Mouse (Mus musculus): ENCODE data around the gene Col6a3.

Gene Col6a3

GRCm38 (mm10) chr1:90843836-90844235, at the start of gene Col6a3:
Col6a3 (minus strand) TSS chr1:90843971.
- no peak for DNase-seq (ENCODE audit: low read depth)

- DNase-seq (ENCODE audit: low read depth) = no peak
These were observed 42.1 kb upstream of the Col6a3 start for GRCm38 (mm10) chr1:90885771-90886460.

GRCm38 (mm10) chr1:90876486-90877270, 32.9 kb upstream of the Col6a3 start:
- no peak for DNase-seq (ENCODE audit: low read depth)

- no peak for DNase-seq (ENCODE audit: low read depth)
These were observed 32.2 kb upstream of the Col6a3 start for GRCm38 (mm10) chr1:90875961-90876360.

GRCm38 (mm10) chr1:90875371-90875770, 31.6 kb upstream of the Col6a3 start:
- DNase-seq (ENCODE audit: low read depth) = no peak

GRCm38 (mm10) chr1:90870581-90870980, 26.8 kb upstream of the Col6a3 start:
- DNase-seq (ENCODE audit: low read depth) = no peak

GRCm38 (mm10) chr1:90866734-90867133, 23.0 kb upstream of the Col6a3 start:
- DNase-seq (ENCODE audit: low read depth) = no peak

GRCm38 (mm10) chr1:90855880-90856279, 12.1 kb upstream of the Col6a3 start:
- DNase-seq (ENCODE audit: low read depth) = no peak

- DNase-seq (ENCODE audit: low read depth) = no peak
These were observed 6.1 kb upstream of the Col6a3 start for GRCm38 (mm10) chr1:90849836-90850235.

GRCm38 (mm10) chr1:90845206-90845605, 1.4 kb upstream of the Col6a3 start:
- no peak for DNase-seq (ENCODE audit: low read depth)

GRCm38 (mm10) chr1:90842789-90843587, 783 bp downstream of the Col6a3 start:
- no peak for DNase-seq (ENCODE audit: low read depth)

- DNase-seq (ENCODE audit: low read depth) = no peak
These were observed 3.5 kb downstream of the Col6a3 start for GRCm38 (mm10) chr1:90840250-90840649.

GRCm38 (mm10) chr1:90838657-90839056, 5.1 kb downstream of the Col6a3 start:
- no peak for DNase-seq (ENCODE audit: low read depth)

GRCm38 (mm10) chr1:90838221-90838620, 5.5 kb downstream of the Col6a3 start:
- no peak for DNase-seq (ENCODE audit: low read depth)

GRCm38 (mm10) chr1:90836178-90836740, 7.5 kb downstream of the Col6a3 start:
- DNase-seq (ENCODE audit: low read depth) = no peak

- no peak for DNase-seq (ENCODE audit: low read depth)
These were observed 9.1 kb downstream of the Col6a3 start for GRCm38 (mm10) chr1:90834701-90835100.

- no peak for DNase-seq (ENCODE audit: low read depth)
These were observed 13.8 kb downstream of the Col6a3 start for GRCm38 (mm10) chr1:90830006-90830405.

- DNase-seq (ENCODE audit: low read depth) = no peak
These were observed 30.5 kb downstream of the Col6a3 start for GRCm38 (mm10) chr1:90813226-90813625.

GRCm38 (mm10) chr1:90808930-90809329, 34.8 kb downstream of the Col6a3 start:
- DNase-seq (ENCODE audit: low read depth) = no peak

- DNase-seq (ENCODE audit: low read depth) = no peak
These were observed 40.7 kb downstream of the Col6a3 start for GRCm38 (mm10) chr1:90803104-90803503.

- DNase-seq (ENCODE audit: low read depth) = no peak
These were observed 42.7 kb downstream of the Col6a3 start for GRCm38 (mm10) chr1:90801067-90801466.

- no peak for DNase-seq (ENCODE audit: low read depth)
These were observed 43.3 kb downstream of the Col6a3 start for GRCm38 (mm10) chr1:90800466-90800865.

Data from c-Kit-positive CD71-positive TER-119-negative erythroid progenitor cells, embryonic 14.5 days (primary cell).